Mouse (Mus musculus) cerebellum, adult 2 months (tissue): Measurements from ENCODE around the gene Cbfa2t3. TPM values are rescaled to one million over a fixed set of nuclear protein-coding genes. Genes with fewer than 3 reads are reported as not detected.

Source experiments
- DNase-seq, 2 experiments: peaks; one replicate each; pipeline ENCODE4 v3.0.0; 2021
- H3K27ac ChIP-seq: fragments of 200-500 bp; 2 replicates; pipeline ENCODE4 v1.5.1; 2012; ENCODE audit warnings: low read length, control low read depth, inconsistent platforms; ENCODE audit not compliant: insufficient read depth
- H3K27me3 ChIP-seq: fragments of 200-500 bp; 2 replicates; pipeline ENCODE4 v1.6.1; 2012; ENCODE audit warnings: inconsistent platforms, mild to moderate bottlenecking, low read length, moderate library complexity; ENCODE audit not compliant: control insufficient read depth, insufficient read depth
- H3K4me1 ChIP-seq: fragments of 200-500 bp; 2 replicates; pipeline ENCODE4 v1.6.1; 2011; ENCODE audit warnings: low read length; ENCODE audit not compliant: control insufficient read depth, insufficient read depth
- H3K4me3 ChIP-seq: fragments of 200-500 bp; replicated peaks from 2 replicates; pipeline ENCODE3; 2011; ENCODE audit warnings: mild to moderate bottlenecking, low read depth, low read length, control low read depth; ENCODE audit not compliant: insufficient read depth
- CTCF ChIP-seq: fragments of 200-500 bp; IDR thresholded peaks from 2 replicates; pipeline ENCODE4 v1.5.1; 2011; ENCODE audit warnings: low read depth, mild to moderate bottlenecking, control low read depth, low read length, moderate library complexity, borderline replicate concordance; ENCODE audit not compliant: insufficient read depth
- POLR2A ChIP-seq: fragments of 200-500 bp; IDR thresholded peaks from 2 replicates; pipeline ENCODE4 v1.6.1; 2011; ENCODE audit warnings: low read length, control low read depth, borderline replicate concordance; ENCODE audit not compliant: insufficient read depth
- WGBS: fragments of 180-500 bp; shearing (Covaris S2); methylation state at CpG from one replicate; pipeline ENCODE4 v1.1.7; 2018; 5-methylcytosine and 5-hydroxymethylcytosine counted together
- polyA plus RNA-seq: library from polyadenylated mRNA; depleted of rRNA; stranded (reverse); fragments of >200 nt; gene quantifications from 2 replicates; pipeline ENCODE4 v1.2.3, GENCODE M21; 2012

Gene Cbfa2t3
- polyA plus RNA-seq, 1 experiment: 17.7 TPM

DNA sequence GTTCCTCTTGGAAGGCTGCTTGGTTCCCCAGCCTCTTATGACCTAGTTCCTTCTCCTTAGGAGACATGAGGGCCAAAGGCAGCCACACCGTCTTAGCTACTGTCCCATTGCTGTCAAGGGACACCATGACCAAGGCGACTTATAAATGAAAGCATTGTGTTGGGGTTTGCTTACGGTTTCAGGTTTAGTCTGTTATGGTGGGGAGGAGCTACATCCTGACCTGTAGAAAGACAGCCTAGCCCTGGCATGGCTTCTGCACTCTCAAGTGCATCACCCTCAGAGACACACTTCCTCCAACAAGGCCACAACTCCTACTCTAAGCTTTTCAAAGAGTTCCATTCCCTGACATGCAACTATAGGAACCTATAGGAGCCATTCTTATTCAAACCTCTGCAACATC is 5.7 kb upstream of the Cbfa2t3 start:
- 82% methylated on average over 3 of the region's 3 CpGs for WGBS
- Histone ChIP-seq H3K27ac (no peak overlapping the region), H3K27me3 (no peaks in the 10 kb centered on the region), H3K4me3 (no peak overlapping the region), H3K4me1 (peaks cover 5% of the 10 kb centered on the region)
- no peak for TF ChIP-seq POLR2A
- no peak for TF ChIP-seq CTCF
- DNase-seq: no peak

DNA sequence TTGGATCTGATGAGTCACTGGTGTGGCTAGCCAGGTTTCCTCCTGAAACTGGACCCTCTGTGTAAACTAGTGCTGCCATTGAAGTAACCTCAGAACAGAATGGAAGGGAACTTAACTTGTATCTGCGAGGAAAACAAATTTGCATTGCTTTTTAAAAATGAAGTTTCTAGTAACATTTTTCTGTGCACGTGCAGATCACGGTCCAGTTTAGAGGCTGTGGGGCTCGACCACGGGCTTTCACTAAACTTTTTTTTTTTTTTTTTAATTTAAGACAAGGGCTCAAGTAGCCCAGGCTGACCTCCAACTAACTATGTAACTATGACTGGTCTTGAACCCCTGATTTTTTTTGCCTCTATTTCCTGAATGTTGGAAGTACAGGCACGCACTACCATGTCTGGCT is 4.0 kb upstream of the Cbfa2t3 start:
- TF ChIP-seq CTCF: no peak
- no peak for TF ChIP-seq POLR2A
- no peak for DNase-seq
- no peaks in the 10 kb centered on the region for H3K27me3 ChIP-seq
- no peak overlapping the region for H3K4me3 ChIP-seq
- peaks cover 12% of the 10 kb centered on the region for H3K4me1 ChIP-seq
- no peak overlapping the region for H3K27ac ChIP-seq
- 92% methylated on average over 6 of the region's 6 CpGs for WGBS

DNA sequence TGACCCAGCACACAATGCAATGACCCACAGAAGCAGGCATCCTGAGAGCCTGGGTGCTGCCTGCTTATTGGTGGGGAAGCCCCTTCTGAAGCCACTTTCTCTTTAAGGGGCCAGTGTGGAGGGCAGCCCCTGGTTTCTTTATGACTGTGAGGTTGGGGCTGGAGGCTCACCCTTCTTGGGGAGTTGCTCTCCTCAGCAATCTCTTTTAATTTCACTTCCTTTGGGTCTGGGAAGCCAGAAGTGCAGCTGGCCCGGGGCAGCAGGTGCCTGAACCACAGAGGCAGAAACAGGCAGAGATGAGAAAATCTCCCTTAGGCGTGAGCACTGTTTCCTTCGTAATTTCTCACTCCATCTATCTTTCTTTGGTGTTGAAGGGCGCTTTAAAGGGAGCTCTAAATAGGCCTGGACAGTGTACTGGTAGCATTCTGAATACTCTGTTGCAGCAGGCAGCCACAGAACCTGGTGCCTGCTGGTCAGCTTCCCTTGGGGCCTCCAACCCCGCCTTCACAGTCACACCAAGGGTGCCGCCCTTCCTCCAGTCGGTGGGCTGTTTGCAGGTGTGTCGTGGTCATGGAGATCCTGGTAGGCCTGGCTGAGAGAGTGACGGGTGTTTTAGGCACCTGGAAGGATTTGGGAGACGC is 3.5 kb upstream of the Cbfa2t3 start:
- H3K4me1 ChIP-seq: peaks cover 12% of the 10 kb centered on the region
- no peak overlapping the region for H3K27ac ChIP-seq
- 66% methylated on average over 10 of the region's 10 CpGs for WGBS
- H3K27me3 ChIP-seq: no peaks in the 10 kb centered on the region
- H3K4me3 ChIP-seq: no peak overlapping the region
- TF ChIP-seq CTCF: no peak
- no peak for TF ChIP-seq POLR2A
- no peak for DNase-seq

DNA sequence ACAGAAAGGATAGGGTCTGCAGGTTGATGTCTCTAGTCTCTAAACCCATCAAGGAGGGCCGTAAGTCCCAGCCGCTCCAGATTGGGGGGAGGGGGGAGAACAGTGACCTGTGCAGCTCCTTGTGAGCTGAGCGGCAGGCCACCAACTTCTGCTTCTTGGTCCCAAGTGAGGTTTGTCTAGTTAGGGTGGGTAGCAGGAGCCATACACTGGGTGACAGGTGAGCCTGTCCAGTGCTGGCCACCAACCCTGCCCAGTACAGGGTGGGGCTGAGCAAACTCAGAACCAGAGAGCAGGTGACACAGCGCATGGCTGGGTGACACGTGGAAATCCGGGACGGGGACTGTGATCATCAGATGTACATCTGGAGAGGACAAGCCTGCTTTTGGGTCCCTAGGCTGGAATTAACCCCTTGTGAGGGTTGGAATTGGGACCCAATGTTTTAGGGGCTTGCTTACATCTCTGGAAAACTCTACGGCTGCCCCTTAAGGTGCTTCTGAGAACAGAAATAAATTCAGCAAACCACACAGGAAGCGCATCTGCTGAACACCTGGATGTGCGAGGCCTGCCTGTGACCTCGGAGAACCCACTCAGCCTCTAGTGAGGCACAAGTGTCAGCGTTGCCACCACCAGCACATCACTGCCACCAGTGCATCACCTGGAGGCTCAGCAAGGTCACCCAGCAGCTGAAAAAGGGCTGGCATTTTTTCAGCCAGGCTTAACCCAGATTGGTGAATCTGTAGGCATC is 2.7 kb upstream of the Cbfa2t3 start:
- TF ChIP-seq CTCF (no peak), POLR2A (no peak)
- Histone ChIP-seq H3K27me3 (no peaks in the 10 kb centered on the region), H3K27ac (no peak overlapping the region), H3K4me3 (no peak overlapping the region), H3K4me1 (peaks cover 12% of the 10 kb centered on the region)
- 88% methylated on average over 12 of the region's 12 CpGs for WGBS
- DNase-seq: no peak

DNA sequence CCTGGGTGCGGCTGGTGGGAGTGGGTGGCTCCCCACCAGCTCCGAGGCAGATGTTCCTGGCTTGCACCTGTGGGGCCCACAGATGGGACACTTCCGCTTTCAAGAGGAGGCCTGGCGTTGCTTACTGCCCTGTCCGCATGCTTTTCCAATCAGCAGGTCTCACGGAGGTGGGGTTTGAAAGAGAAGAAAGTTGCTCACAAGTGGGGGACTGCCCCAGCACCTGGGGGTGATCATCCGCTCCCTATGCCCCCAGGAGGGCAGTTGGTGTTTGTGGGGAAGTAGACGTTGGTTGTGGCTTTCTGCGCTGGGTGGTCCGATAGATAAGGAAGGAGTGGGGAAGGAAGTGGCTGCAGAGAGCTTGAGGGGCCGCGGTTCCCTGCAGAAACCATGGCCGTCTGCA is 1.7 kb upstream of the Cbfa2t3 start:
- Histone ChIP-seq H3K4me3 (no peak overlapping the region), H3K4me1 (peaks cover 12% of the 10 kb centered on the region), H3K27me3 (no peaks in the 10 kb centered on the region), H3K27ac (no peak overlapping the region)
- TF ChIP-seq CTCF (no peak), POLR2A (no peak)
- 81% methylated on average over 13 of the region's 13 CpGs for WGBS
- no peak for DNase-seq

DNA sequence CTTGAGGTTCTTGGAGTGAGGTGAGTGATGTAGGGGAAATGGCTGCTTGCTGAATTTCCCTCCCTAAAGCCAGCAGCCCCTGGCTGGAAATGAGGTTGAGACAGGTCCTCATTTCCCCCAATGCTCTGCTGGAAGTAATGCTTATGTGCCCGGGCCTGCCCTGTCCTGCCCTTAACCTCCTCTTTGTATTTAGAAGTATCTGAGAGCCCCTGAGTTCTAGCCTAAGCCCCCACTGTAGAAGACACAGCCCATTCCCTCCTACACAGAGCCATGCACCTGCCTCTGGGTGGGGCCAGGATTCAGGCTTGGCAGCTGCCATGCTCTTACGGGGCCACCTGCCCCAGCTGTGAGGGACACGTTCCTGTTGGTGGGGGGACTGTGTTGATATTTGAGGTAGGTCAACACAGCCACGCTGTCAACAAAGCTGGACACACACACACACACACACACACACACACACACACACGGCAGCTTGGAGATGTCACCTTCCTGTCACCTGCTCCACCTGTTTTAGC is 598 bp downstream of the Cbfa2t3 start:
- Histone ChIP-seq H3K4me3 (no peak overlapping the region), H3K4me1 (peaks cover 12% of the 10 kb centered on the region), H3K27me3 (no peaks in the 10 kb centered on the region), H3K27ac (no peak overlapping the region)
- no peak for DNase-seq
- 86% methylated on average over 5 of the region's 5 CpGs for WGBS
- TF ChIP-seq CTCF: no peak
- TF ChIP-seq POLR2A: no peak

DNA sequence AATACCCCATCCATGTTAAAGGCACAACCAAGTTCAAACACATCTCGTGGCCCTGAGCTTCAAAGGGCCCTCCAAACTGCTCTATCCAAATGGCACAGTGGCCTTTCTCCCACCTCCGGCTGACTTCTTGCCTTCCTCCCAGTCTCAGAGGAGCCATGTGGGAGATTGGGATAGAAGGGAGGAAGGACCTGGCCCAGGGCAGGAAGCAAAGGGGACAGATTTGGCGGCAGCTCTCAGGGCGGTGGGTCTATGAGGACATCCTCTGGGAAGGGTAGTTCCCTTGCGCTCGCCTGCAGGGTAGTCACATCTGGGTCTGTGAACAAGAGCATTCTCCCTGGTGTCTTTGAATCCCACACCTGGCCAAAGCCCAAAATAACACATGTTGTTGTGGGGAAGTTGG is 1.3 kb downstream of the Cbfa2t3 start:
- Histone ChIP-seq H3K27ac (no peak overlapping the region), H3K27me3 (no peaks in the 10 kb centered on the region), H3K4me3 (no peak overlapping the region), H3K4me1 (peaks cover 12% of the 10 kb centered on the region)
- no peak for DNase-seq
- TF ChIP-seq POLR2A: no peak
- no peak for TF ChIP-seq CTCF
- WGBS: 93% methylated on average over 6 of the region's 6 CpGs

DNA sequence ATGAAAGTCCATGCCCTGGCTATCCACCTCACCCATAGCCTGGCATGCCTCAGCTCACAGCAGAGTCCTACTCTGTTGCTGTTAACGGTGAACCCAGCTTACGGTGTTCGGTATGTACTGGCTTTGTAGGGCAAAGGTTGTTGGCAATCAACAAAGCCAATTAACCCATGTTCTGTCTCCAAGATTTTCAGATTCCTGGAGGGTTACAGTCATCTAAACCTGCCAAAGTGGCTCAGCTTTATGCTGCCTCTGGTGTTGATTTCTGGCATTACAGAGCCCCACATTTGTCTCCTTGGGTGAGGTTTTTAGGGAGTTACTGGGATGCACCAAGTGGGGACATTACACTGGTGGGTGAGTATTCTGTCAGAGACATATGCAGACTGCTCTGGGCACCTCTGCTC is 1.7 kb downstream of the Cbfa2t3 start:
- no peak for TF ChIP-seq POLR2A
- peak; percentile 50; the same call in 1 of the 2 replicates for TF ChIP-seq CTCF
- Histone ChIP-seq H3K27me3 (no peaks in the 10 kb centered on the region), H3K4me3 (no peak overlapping the region), H3K27ac (no peak overlapping the region), H3K4me1 (peaks cover 12% of the 10 kb centered on the region)
- 39% methylated on average over 3 of the region's 3 CpGs for WGBS
- DNase-seq: peak; percentile 44 to 67
